Mouse (Mus musculus) CH12.LX (cell line): ENCODE measurements at regions not wholly inside any gene's neighbourhood (a gene's known extent, or its start where the extent isn't known, plus 50 kb on each side); places are given as distances from the start of the nearest gene placed in this dataset.

Experiments
- DNase-seq: peaks from one replicate; pipeline ENCODE4 v3.0.0-alpha.2; 2013; ENCODE audit errors: extremely low read depth
- H3K27ac ChIP-seq: 2 replicates; pipeline ENCODE4 v1.5.1; 2012; ENCODE audit warnings: low read depth, mild to moderate bottlenecking, control low read depth, moderate library complexity; ENCODE audit not compliant: insufficient read depth
- H3K27me3 ChIP-seq: replicated peaks from 2 replicates; pipeline ENCODE3; 2012; ENCODE audit warnings: inconsistent platforms
- H3K36me3 ChIP-seq, 2 experiments: replicated peaks in 1 of 2; 2 replicates each; pipeline versions ENCODE3 to v1.6.1; 2012; ENCODE audit warnings: inconsistent platforms in 1 of 2, low read length in 1 of 2, mild to moderate bottlenecking in 1 of 2, mixed read lengths in 1 of 2, moderate library complexity in 1 of 2; ENCODE audit not compliant: control insufficient read depth in 1 of 2, insufficient read depth in 1 of 2
- H3K4me1 ChIP-seq, 2 experiments: 2 replicates each; pipeline ENCODE4 v1.6.1; 2012; ENCODE audit warnings: inconsistent platforms in 1 of 2, moderate library complexity in 1 of 2; ENCODE audit not compliant: insufficient read depth in 2 of 2, control insufficient read depth in 1 of 2
- H3K4me2 ChIP-seq: 2 replicates; pipeline ENCODE4 v1.6.1; 2012; ENCODE audit warnings: low read depth, mild to moderate bottlenecking, control low read depth; ENCODE audit not compliant: poor library complexity, insufficient read depth, severe bottlenecking
- H3K4me3 ChIP-seq, 3 experiments: fragments of 150-350 bp in 1 of 3; sonication (generic) in 1 of 3; replicated peaks in 1 of 3; 2 replicates each; pipeline versions ENCODE3 to v1.5.1; 2011 to 2012; ENCODE audit warnings: low read depth in 2 of 3, low read length in 2 of 3, mild to moderate bottlenecking in 2 of 3, moderate library complexity in 2 of 3, control low read depth in 1 of 3, improper control_type of control experiment in 1 of 3, inconsistent platforms in 1 of 3, mixed read lengths in 1 of 3; ENCODE audit not compliant: poor library complexity in 1 of 3
- H3K79me2 ChIP-seq: replicated peaks from 2 replicates; pipeline ENCODE4 v1.6.1; 2012; ENCODE audit warnings: mild to moderate bottlenecking, moderate library complexity; ENCODE audit not compliant: control insufficient read depth, poor library complexity, insufficient read depth, severe bottlenecking; ENCODE audit errors: extremely low read depth
- H3K9ac ChIP-seq: 2 replicates; pipeline ENCODE4 v1.6.1; 2012; ENCODE audit warnings: low read depth, mild to moderate bottlenecking, control low read depth, moderate library complexity; ENCODE audit not compliant: insufficient read depth
- H3K9me3 ChIP-seq: replicated peaks from 2 replicates; pipeline ENCODE3; 2012; ENCODE audit warnings: low read length, inconsistent platforms, mixed read lengths
- BHLHE40 ChIP-seq: IDR thresholded peaks from 2 replicates; pipeline ENCODE4 v1.6.1; 2011; ENCODE audit warnings: mild to moderate bottlenecking, low read depth, low read length, improper control_type of control experiment
- ELF1 ChIP-seq: IDR thresholded peaks from 2 replicates; pipeline ENCODE4 v1.6.1; 2014; ENCODE audit warnings: low read depth, mild to moderate bottlenecking, inconsistent platforms, low read length, improper control_type of control experiment
- EP300 ChIP-seq: IDR thresholded peaks from 2 replicates; pipeline ENCODE4 v1.6.1; 2011; ENCODE audit warnings: low read length, improper control_type of control experiment
- GABPA ChIP-seq: IDR thresholded peaks from 2 replicates; pipeline ENCODE4 v1.6.1; 2012; ENCODE audit warnings: low read depth, low read length, improper control_type of control experiment, inconsistent platforms; ENCODE audit not compliant: insufficient replicate concordance
- HCFC1 ChIP-seq: IDR thresholded peaks from 2 replicates; pipeline ENCODE4 v1.6.1; 2012; ENCODE audit warnings: low read depth, mild to moderate bottlenecking, inconsistent platforms, low read length, improper control_type of control experiment
- IRF4 ChIP-seq: IDR thresholded peaks from 2 replicates; pipeline ENCODE4 v1.6.1; 2014; ENCODE audit warnings: low read depth, mild to moderate bottlenecking, inconsistent platforms, low read length, improper control_type of control experiment
- JUN ChIP-seq: IDR thresholded peaks from 2 replicates; pipeline ENCODE4 v1.6.1; 2011; ENCODE audit warnings: low read depth, mild to moderate bottlenecking, low read length, improper control_type of control experiment, moderate library complexity; ENCODE audit not compliant: insufficient read depth
- MAFK ChIP-seq: IDR thresholded peaks from 2 replicates; pipeline ENCODE4 v1.6.1; 2011; ENCODE audit warnings: low read length, improper control_type of control experiment; ENCODE audit not compliant: insufficient replicate concordance
- MAZ ChIP-seq: IDR thresholded peaks from 2 replicates; pipeline ENCODE4 v1.6.1; 2012; ENCODE audit warnings: low read depth, mild to moderate bottlenecking, inconsistent platforms, low read length, improper control_type of control experiment, moderate library complexity
- MEF2A ChIP-seq: IDR thresholded peaks from 2 replicates; pipeline ENCODE4 v1.6.1; 2014; ENCODE audit warnings: low read depth, mild to moderate bottlenecking, inconsistent platforms, low read length, improper control_type of control experiment, borderline replicate concordance
- MYC ChIP-seq: IDR thresholded peaks from 2 replicates; pipeline ENCODE4 v1.6.1; 2011; ENCODE audit warnings: low read depth, mild to moderate bottlenecking, improper control_type of control experiment, low read length
- PAX5 ChIP-seq: IDR thresholded peaks from 2 replicates; pipeline ENCODE4 v1.6.1; 2012; ENCODE audit warnings: low read length, inconsistent platforms, mixed read lengths
- POLR2A ChIP-seq: IDR thresholded peaks from 2 replicates; pipeline ENCODE4 v1.6.1; 2011; ENCODE audit warnings: low read depth, mild to moderate bottlenecking, improper control_type of control experiment, low read length
- POLR2AphosphoS2 ChIP-seq: IDR thresholded peaks from 2 replicates; pipeline ENCODE4 v1.6.1; 2011; ENCODE audit warnings: low read depth, low read length, improper control_type of control experiment
- RAD21 ChIP-seq: IDR thresholded peaks from 2 replicates; pipeline ENCODE4 v1.6.1; 2011; ENCODE audit warnings: low read depth, mild to moderate bottlenecking, low read length, improper control_type of control experiment, moderate library complexity
- RCOR1 ChIP-seq: conservative IDR thresholded peaks from 2 replicates; pipeline ENCODE4 v1.6.1; 2012; ENCODE audit warnings: low read depth, mild to moderate bottlenecking, inconsistent platforms, low read length, improper control_type of control experiment
- SMC3 ChIP-seq: IDR thresholded peaks from 2 replicates; pipeline ENCODE4 v1.6.1; 2011; ENCODE audit warnings: low read depth, low read length, improper control_type of control experiment
- TCF12 ChIP-seq: IDR thresholded peaks from 2 replicates; pipeline ENCODE4 v1.6.1; 2014; ENCODE audit warnings: low read depth, mild to moderate bottlenecking, inconsistent platforms, low read length, improper control_type of control experiment
- USF1 ChIP-seq: IDR thresholded peaks from 2 replicates; pipeline ENCODE4 v1.6.1; 2014; ENCODE audit warnings: low read depth, mild to moderate bottlenecking, inconsistent platforms, low read length, improper control_type of control experiment
- ZKSCAN1 ChIP-seq: IDR thresholded peaks from 2 replicates; pipeline ENCODE4 v1.6.1; 2012; ENCODE audit warnings: low read depth, inconsistent platforms, low read length, improper control_type of control experiment, borderline replicate concordance
- ZNF384 ChIP-seq: IDR thresholded peaks from 2 replicates; pipeline ENCODE4 v1.6.1; 2012; ENCODE audit warnings: low read depth, low read length, improper control_type of control experiment, inconsistent platforms
- dilution Hi-C: fragments of 300-500 bp; cut with MboI; formaldehyde crosslinking; loops from 2 replicates; pipeline ENCODE4 v1.14.3; 2020; ENCODE audit warnings: low sequenced_read_pairs; ENCODE audit not compliant: extremely low pct_unique_long_range_greater_than_20kb, extremely low pct_ligation_motif_present
- in situ Hi-C: fragments of 300-500 bp; cut with MboI; formaldehyde crosslinking; loops from 3 replicates; pipeline ENCODE4 v1.14.3; 2019; ENCODE audit warnings: low sequenced_read_pairs, low pct_ligation_motif_present, low pct_unique_long_range_greater_than_20kb, mixed read lengths

DNA sequence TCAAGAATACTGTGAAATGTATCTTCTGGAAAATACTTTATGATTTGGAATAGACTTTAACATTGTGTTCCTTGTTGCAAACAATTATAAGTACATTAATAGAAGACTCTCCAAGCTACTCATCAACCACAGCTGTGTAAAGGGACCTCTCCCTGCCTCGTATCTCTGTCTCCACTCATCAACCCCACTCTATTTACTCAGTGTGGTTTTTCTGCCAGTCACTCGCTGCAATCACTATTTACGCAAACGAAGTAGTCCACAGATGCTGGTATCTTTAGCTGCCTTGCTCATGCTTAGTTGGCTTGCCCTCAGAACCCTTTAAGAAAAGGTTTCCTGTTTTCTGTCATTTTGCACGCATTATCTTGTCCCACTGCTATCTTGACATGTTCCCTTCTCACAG, 300.1 kb upstream of the B430218F22Rik start:
- no peaks in the 10 kb centered on the region for H3K4me1 ChIP-seq
- no peak for DNase-seq
- no peak overlapping the region for H3K4me2 ChIP-seq
- no peak overlapping the region for H3K9ac ChIP-seq
- H3K79me2 ChIP-seq: no peaks in the 10 kb centered on the region
- H3K4me3 ChIP-seq: no peak overlapping the region
- in situ Hi-C loops (no loop called here), dilution Hi-C loops (no loop called here)
- H3K36me3 ChIP-seq: no peaks in the 10 kb centered on the region
- TF ChIP-seq MAZ (no peak), SMC3 (no peak), BHLHE40 (no peak), MEF2A (no peak), ELF1 (no peak), RCOR1 (no peak), HCFC1 (no peak), POLR2AphosphoS2 (no peak), MAFK (no peak), ZKSCAN1 (no peak)
- TF ChIP-seq, all 38 proteins: peak for 0
- H3K9me3 ChIP-seq: peaks cover 21% of the 10 kb centered on the region
- no peak overlapping the region for H3K27ac ChIP-seq
- no peaks in the 10 kb centered on the region for H3K27me3 ChIP-seq

DNA sequence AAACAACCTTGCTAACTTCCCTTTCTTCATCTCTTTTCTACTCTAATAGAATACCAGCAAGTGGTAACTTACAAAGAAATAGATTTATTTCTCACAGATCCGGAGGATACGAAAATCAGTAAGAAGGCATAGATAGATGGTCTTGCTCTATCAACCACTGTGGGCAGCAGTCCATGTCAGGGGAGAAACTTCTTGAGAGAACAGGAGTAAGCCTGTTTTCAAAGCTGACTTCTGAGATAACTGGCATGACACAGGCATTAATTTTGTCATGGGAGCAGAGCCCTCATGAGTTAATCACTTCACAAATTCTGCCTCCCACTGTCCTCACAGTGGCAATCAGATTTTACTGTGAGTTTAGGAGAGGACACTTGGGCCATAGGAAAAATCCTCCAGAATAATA, 299.5 kb upstream of the B430218F22Rik start:
- Histone ChIP-seq H3K36me3 (no peaks in the 10 kb centered on the region), H3K27me3 (no peaks in the 10 kb centered on the region), H3K4me1 (no peaks in the 10 kb centered on the region), H3K79me2 (no peaks in the 10 kb centered on the region), H3K27ac (no peak overlapping the region), H3K4me3 (no peak overlapping the region), H3K9me3 (peaks cover 21% of the 10 kb centered on the region), H3K9ac (no peak overlapping the region), H3K4me2 (no peak overlapping the region)
- dilution Hi-C loops (no loop called here), in situ Hi-C loops (no loop called here)
- TF ChIP-seq MYC (no peak), GABPA (no peak), POLR2A (no peak), RAD21 (no peak), IRF4 (no peak), ZKSCAN1 (no peak), USF1 (no peak), PAX5 (no peak), JUN (no peak), HCFC1 (no peak), TCF12 (no peak), ZNF384 (no peak), BHLHE40 (no peak), EP300 (no peak), ELF1 (no peak), SMC3 (no peak), MAFK (no peak)
- DNase-seq: no peak
